Mouse (Mus musculus): Measurements from ENCODE around the gene 1110059G10Rik. TPM values are rescaled to one million over a fixed set of nuclear protein-coding genes. Genes with fewer than 3 reads are reported as not detected.
A peak's percentile ranks its signal among the peaks of the same experiment; 100 is the strongest.

1110059G10Rik gene
- 10 to 100 TPM; 13.0 to 20.4 (median 16.6) TPM for total RNA-seq (2022)

GRCm38 (mm10) chr9:122950643-122951475 lies at the start of gene 1110059G10Rik, which contains the start of gene Kif15:
1110059G10Rik (minus strand) TSS chr9:122951000.
Kif15 (plus strand) TSS chr9:122951046.
- peak; percentile 90 for DNase-seq (ENCODE audit: low spot score)

- DNase-seq (ENCODE audit: low spot score): no peak
Observed at GRCm38 (mm10) chr9:122999193-122999586, 48.4 kb upstream of the 1110059G10Rik start.

- DNase-seq (ENCODE audit: low spot score): no peak
Observed at GRCm38 (mm10) chr9:122998406-122999192, 47.8 kb upstream of the 1110059G10Rik start.

GRCm38 (mm10) chr9:122928915-122929314 lies 21.9 kb downstream of the 1110059G10Rik start:
- DNase-seq (ENCODE audit: low spot score): no peak

- peak; percentile 52 for DNase-seq (ENCODE audit: low spot score)
Observed at GRCm38 (mm10) chr9:122922936-122923381, 27.8 kb downstream of the 1110059G10Rik start, which contains the start of gene Zfp105. Zfp105 (plus strand) TSS chr9:122923072.

- DNase-seq (ENCODE audit: low spot score): no peak
Observed at GRCm38 (mm10) chr9:122922436-122922835, 28.4 kb downstream of the 1110059G10Rik start.

GRCm38 (mm10) chr9:122902717-122903535 lies 47.9 kb downstream of the 1110059G10Rik start:
- peak; percentile 7 for DNase-seq (ENCODE audit: low spot score)

GRCm38 (mm10) chr9:122901047-122901446 lies 49.8 kb downstream of the 1110059G10Rik start:
- no peak for DNase-seq (ENCODE audit: low spot score)

Other genes with a start within 250 kb of the 1110059G10Rik start
- gene Topaz1, start 203.7 kb downstream of the 1110059G10Rik start, total RNA-seq (2022): not detected
- gene Tcaim, start 145.5 kb downstream of the 1110059G10Rik start, total RNA-seq (2022): 10 to 100 TPM; 45.2 to 50.8 (median 46.9) TPM
- not detected for gene Gm35549, start 107.0 kb downstream of the 1110059G10Rik start, total RNA-seq (2022)
- 10 to 100 TPM; 66.2 to 94.7 (median 75.8) TPM for gene Zfp445, start 85.0 kb downstream of the 1110059G10Rik start, total RNA-seq (2022)
- 1 to 10 TPM; 4.1 to 7.8 (median 6.6) TPM for gene Zkscan7, start 65.3 kb downstream of the 1110059G10Rik start, total RNA-seq (2022)
- 1 to 10 TPM; 1.0 to 2.3 (median 1.5) TPM for gene Zfp105, start 27.9 kb downstream of the 1110059G10Rik start, total RNA-seq (2022)
- gene Kif15, start within 50 bp of the 1110059G10Rik start, total RNA-seq (2022): under 1 TPM in 3 of 4 experiments, not detected in 1; 0.09 to 0.40 (median 0.24) TPM
- gene Tmem42, start 70.3 kb upstream of the 1110059G10Rik start, total RNA-seq (2022): 10 to 100 TPM; 11.0 to 14.5 (median 13.6) TPM
- gene Tgm4, start 83.7 kb upstream of the 1110059G10Rik start, total RNA-seq (2022): not detected
- 10 to 100 TPM; 39.8 to 46.0 (median 43.6) TPM for gene Zdhhc3, start 162.2 kb upstream of the 1110059G10Rik start, total RNA-seq (2022)
- 10 to 100 TPM; 25.0 to 27.2 (median 27.0) TPM for gene Exosc7, start 162.2 kb upstream of the 1110059G10Rik start, total RNA-seq (2022)
- 10 to 100 TPM; 37.7 to 48.5 (median 38.6) TPM for gene Clec3b, start 199.9 kb upstream of the 1110059G10Rik start, total RNA-seq (2022)